Mouse (Mus musculus): ENCODE results near the gene Znrf1.

Gene Znrf1

GRCm38 (mm10) chr8:111642496-111642895 lies 106.6 kb downstream of the Znrf1 start:
- DNase-seq: no peak

- no peak for DNase-seq
Observed at GRCm38 (mm10) chr8:111642939-111643263, 107.0 kb downstream of the Znrf1 start.

- peak; percentile 93 for DNase-seq
Observed at GRCm38 (mm10) chr8:111643264-111644141, 107.6 kb downstream of the Znrf1 start, which contains the start of gene Zfp1. Gene Zfp1, plus strand, starts transcription at chr8:111643401.

GRCm38 (mm10) chr8:111644286-111645051 lies 108.6 kb downstream of the Znrf1 start:
- peak; percentile 53 to 63 for DNase-seq

- no peak for DNase-seq
Observed at GRCm38 (mm10) chr8:111645715-111646114, 109.8 kb downstream of the Znrf1 start.

- no peak for DNase-seq
Observed at GRCm38 (mm10) chr8:111648834-111649233, 112.9 kb downstream of the Znrf1 start.

- no peak for DNase-seq
Observed at GRCm38 (mm10) chr8:111650651-111651050, 114.8 kb downstream of the Znrf1 start.

GRCm38 (mm10) chr8:111653524-111653923 lies 117.6 kb downstream of the Znrf1 start:
- DNase-seq: peak in 1 of 2 experiments; percentile 34

GRCm38 (mm10) chr8:111657312-111657854 lies 121.5 kb downstream of the Znrf1 start:
- no peak for DNase-seq

- DNase-seq: no peak
Observed at GRCm38 (mm10) chr8:111658819-111659423, 123.0 kb downstream of the Znrf1 start.

GRCm38 (mm10) chr8:111662473-111662872 lies 126.6 kb downstream of the Znrf1 start:
- DNase-seq: peak; percentile 75 to 92

GRCm38 (mm10) chr8:111666751-111667150 lies 130.9 kb downstream of the Znrf1 start:
- no peak for DNase-seq
